Mouse (Mus musculus) urinary bladder, adult 2 months (tissue): ENCODE data around the gene Hspa12a. TPM values are rescaled to one million over a fixed set of nuclear protein-coding genes. Genes with fewer than 3 reads are reported as not detected.
"Not testable (repeated sequence)": the region's sequence is repeated elsewhere in the genome, so short reads cannot be mapped to it uniquely, and the experiment has no call there.

Experiments used
- DNase-seq: peaks from one replicate; pipeline ENCODE4 v3.0.0; 2022; ENCODE audit warnings: low spot score
- polyA plus RNA-seq: library from polyadenylated mRNA; depleted of rRNA; stranded (reverse); fragments of >200 nt; gene quantifications from 2 replicates; pipeline ENCODE4 v1.2.3, GENCODE M21; 2012

The Hspa12a gene
- polyA plus RNA-seq, 1 experiment = 11.5 TPM

GRCm38 (mm10) chr19:58910941-58911368, 32.5 kb downstream of the Hspa12a start:
- DNase-seq = no peak

- no peak for DNase-seq
These were observed 35.4 kb downstream of the Hspa12a start for GRCm38 (mm10) chr19:58908018-58908417.

- no peak for DNase-seq
These were observed 36.8 kb downstream of the Hspa12a start for GRCm38 (mm10) chr19:58906685-58907084.

GRCm38 (mm10) chr19:58903899-58904327, 39.5 kb downstream of the Hspa12a start:
- peak; percentile 69 for DNase-seq

GRCm38 (mm10) chr19:58903079-58903898, 40.2 kb downstream of the Hspa12a start:
- no peak for DNase-seq

GRCm38 (mm10) chr19:58900471-58900870, 43.0 kb downstream of the Hspa12a start:
- DNase-seq = not testable (repeated sequence)

GRCm38 (mm10) chr19:58896216-58896615, 47.2 kb downstream of the Hspa12a start:
- no peak for DNase-seq

- no peak for DNase-seq
These were observed 54.0 kb downstream of the Hspa12a start for GRCm38 (mm10) chr19:58889306-58890038.

- no peak for DNase-seq
These were observed 57.0 kb downstream of the Hspa12a start for GRCm38 (mm10) chr19:58886467-58886866.

GRCm38 (mm10) chr19:58883451-58883850, 60.0 kb downstream of the Hspa12a start:
- DNase-seq = no peak

GRCm38 (mm10) chr19:58882336-58882735, 61.1 kb downstream of the Hspa12a start:
- no peak for DNase-seq

GRCm38 (mm10) chr19:58879330-58879957, 64.0 kb downstream of the Hspa12a start:
- no peak for DNase-seq

GRCm38 (mm10) chr19:58878560-58878959, 64.9 kb downstream of the Hspa12a start:
- DNase-seq = no peak

GRCm38 (mm10) chr19:58873536-58873935, 69.9 kb downstream of the Hspa12a start:
- DNase-seq = no peak

GRCm38 (mm10) chr19:58872381-58873259, 70.8 kb downstream of the Hspa12a start:
- DNase-seq = no peak

GRCm38 (mm10) chr19:58871878-58872277, 71.6 kb downstream of the Hspa12a start:
- no peak for DNase-seq

GRCm38 (mm10) chr19:58866651-58867050, 76.8 kb downstream of the Hspa12a start:
- DNase-seq = no peak

- no peak for DNase-seq
These were observed 78.2 kb downstream of the Hspa12a start for GRCm38 (mm10) chr19:58865224-58865623.

GRCm38 (mm10) chr19:58864006-58864573, 79.4 kb downstream of the Hspa12a start:
- no peak for DNase-seq

- no peak for DNase-seq
These were observed 82.2 kb downstream of the Hspa12a start for GRCm38 (mm10) chr19:58861174-58861760.
